Mouse (Mus musculus): ENCODE measurements around the gene Gm11565.
"Not testable (repeated sequence)": the region's sequence is repeated elsewhere in the genome, so short reads cannot be mapped to it uniquely, and the experiment has no call there.

Gene Gm11565

GRCm38 (mm10) chr11:99914451-99914850 lies at the start of gene Gm11565:
Gm11565 (plus strand) TSS chr11:99914751.
- DNase-seq (ENCODE audit: low read depth, low spot score): no peak

- DNase-seq (ENCODE audit: low read depth, low spot score): not testable (repeated sequence)
These were observed 41.5 kb upstream of the Gm11565 start, which contains the start of gene Krtap9-1 for GRCm38 (mm10) chr11:99873089-99873488. Krtap9-1 (plus strand) TSS chr11:99873389.

GRCm38 (mm10) chr11:99878887-99879286 lies 35.7 kb upstream of the Gm11565 start, which contains the start of gene Gm11567:
Gm11567 (plus strand) TSS chr11:99879187.
- DNase-seq (ENCODE audit: low read depth, low spot score): not testable (repeated sequence)

- DNase-seq (ENCODE audit: low read depth, low spot score): no peak
These were observed 6.9 kb upstream of the Gm11565 start, which contains the start of gene Krtap31-1 for GRCm38 (mm10) chr11:99907620-99908019. Krtap31-1 (plus strand) TSS chr11:99907920.

- no peak for DNase-seq (ENCODE audit: low read depth, low spot score)
These were observed 21.4 kb downstream of the Gm11565 start, which contains the start of gene Krtap31-2 for GRCm38 (mm10) chr11:99935991-99936390. Krtap31-2 (plus strand) TSS chr11:99936291.

GRCm38 (mm10) chr11:99937751-99938264 lies 23.3 kb downstream of the Gm11565 start:
- DNase-seq (ENCODE audit: low read depth, low spot score): peak; percentile 24

GRCm38 (mm10) chr11:99948175-99948574 lies 33.6 kb downstream of the Gm11565 start, which contains the start of gene Krtap9-5:
Krtap9-5 (plus strand) TSS chr11:99948475.
- no peak for DNase-seq (ENCODE audit: low read depth, low spot score)

GRCm38 (mm10) chr11:99964213-99964612 lies 49.7 kb downstream of the Gm11565 start:
- peak; percentile 29 for DNase-seq (ENCODE audit: low read depth, low spot score)
